Mouse (Mus musculus) intestine, embryonic 14.5 days (tissue): Measurements from ENCODE around the gene Anxa6. TPM values are rescaled to one million over a fixed set of nuclear protein-coding genes. Genes with fewer than 3 reads are reported as not detected.
A peak's percentile ranks its signal among the peaks of the same experiment; 100 is the strongest.

Experiments used
- ATAC-seq: fragments of 200-750 bp; cut with Nextera tagmentation; replicated peaks from 2 replicates; pipeline ENCODE4 v1.8.0; 2017; ENCODE audit warnings: low read depth, moderate number of reproducible peaks, moderate TSS enrichment, moderate library complexity; ENCODE audit not compliant: low FRiP score, low TSS enrichment
- DNase-seq: peaks from one replicate; pipeline ENCODE4 v3.0.0-alpha.2; 2018; ENCODE audit warnings: low spot score
- H3K27ac ChIP-seq: fragments of 300-500 bp; sonication (generic); 2 replicates; pipeline ENCODE4 v1.5.1; 2014; ENCODE audit warnings: low read depth, mild to moderate bottlenecking, control low read depth
- H3K27me3 ChIP-seq: fragments of 300-500 bp; sonication (generic); replicated peaks from 2 replicates; pipeline ENCODE4 v1.6.1; 2014; ENCODE audit warnings: low read length, control low read depth; ENCODE audit not compliant: control insufficient read depth, insufficient read depth
- H3K36me3 ChIP-seq: fragments of 300-500 bp; sonication (generic); 2 replicates; pipeline ENCODE4 v1.6.1; 2014; ENCODE audit warnings: low read length, control low read depth; ENCODE audit not compliant: control insufficient read depth, insufficient read depth
- H3K4me1 ChIP-seq: fragments of 300-500 bp; sonication (generic); replicated peaks from 2 replicates; pipeline ENCODE4 v1.6.1; 2014; ENCODE audit warnings: low read length, control low read depth, mixed read lengths; ENCODE audit not compliant: control insufficient read depth, insufficient read depth
- H3K4me2 ChIP-seq: fragments of 300-500 bp; sonication (generic); 2 replicates; pipeline ENCODE4 v1.6.1; 2014; ENCODE audit warnings: low read length
- H3K4me3 ChIP-seq: fragments of 300-500 bp; sonication (generic); 2 replicates; pipeline ENCODE4 v1.5.1; 2014; ENCODE audit warnings: low read depth, low read length, control low read depth, mixed read lengths
- H3K9ac ChIP-seq: fragments of 300-500 bp; sonication (generic); 2 replicates; pipeline ENCODE4 v1.6.1; 2014; ENCODE audit warnings: mild to moderate bottlenecking, low read length
- H3K9me3 ChIP-seq: fragments of 300-500 bp; sonication (generic); 2 replicates; pipeline ENCODE4 v1.6.1; 2016; ENCODE audit warnings: low read length, control low read depth; ENCODE audit not compliant: control insufficient read depth
- WGBS: fragments of 180-500 bp; shearing (Covaris S2); extraction: QIAGEN DNeasy Blood & Tissue Kit; methylation state at CpG from one replicate; pipeline ENCODE4 v1.1.7; 2014; 5-methylcytosine and 5-hydroxymethylcytosine counted together
- polyA plus RNA-seq: library from polyadenylated mRNA; unstranded; fragments of >200 nt; fragmentation: Nextera tagmentation; extraction: Ambion mirVana; gene quantifications from 2 replicates; pipeline ENCODE4 v1.2.1, GENCODE M21; 2014

The Anxa6 gene
- 327 and 365 TPM in 2 replicates for polyA plus RNA-seq

DNA sequence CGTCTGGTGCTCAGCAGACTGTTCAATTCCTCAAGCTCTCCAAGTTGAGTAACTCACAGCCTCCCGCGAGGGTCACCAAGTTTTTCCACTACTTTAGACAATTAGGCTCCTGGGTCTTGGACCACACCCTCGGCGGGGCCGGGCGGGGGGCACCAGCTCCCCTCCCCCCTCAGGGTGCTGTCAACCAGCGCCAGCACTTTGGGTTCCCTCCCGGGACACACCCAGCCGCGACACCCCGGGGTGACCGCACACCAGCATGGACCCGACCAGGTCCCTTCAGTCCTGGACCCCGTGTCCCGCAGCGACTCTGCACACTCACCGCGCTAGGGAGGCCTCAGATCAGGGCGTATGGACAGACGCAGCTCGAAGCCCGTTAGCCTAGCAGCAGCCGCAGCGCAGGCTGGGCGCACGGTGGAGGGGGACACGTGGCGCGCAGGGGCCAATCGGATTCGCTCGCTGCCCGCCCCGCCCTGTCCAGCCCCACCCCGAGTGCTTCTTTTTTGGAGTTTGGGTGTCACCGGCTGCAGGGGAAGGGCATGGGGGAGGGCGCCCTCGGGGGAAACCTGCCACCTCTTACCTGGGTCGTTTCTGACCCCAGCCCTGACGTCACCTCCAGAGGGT lies at the start of gene Anxa6:
Gene Anxa6 (minus strand): TSS at position 406 of the 621 bp plus-strand sequence.
- Histone ChIP-seq H3K4me1 (peaks cover 41% of the 10 kb centered on the region), H3K27ac (peak within 1 kb of the TSS; percentile 90), H3K27me3 (no peaks in the 10 kb centered on the region), H3K4me3 (peak within 1 kb of the TSS; percentile 89), H3K9ac (peak within 1 kb of the TSS; percentile 70), H3K36me3 (no peaks in the 10 kb centered on the region; the same call in 1 of the 2 replicates), H3K4me2 (peak within 1 kb of the TSS; percentile 66), H3K9me3 (no peaks in the 10 kb centered on the region)
- DNase-seq (peak; percentile 83), ATAC-seq (peak; percentile 94)
- WGBS: under 1% methylated on average over 41 of the region's 41 CpGs

DNA sequence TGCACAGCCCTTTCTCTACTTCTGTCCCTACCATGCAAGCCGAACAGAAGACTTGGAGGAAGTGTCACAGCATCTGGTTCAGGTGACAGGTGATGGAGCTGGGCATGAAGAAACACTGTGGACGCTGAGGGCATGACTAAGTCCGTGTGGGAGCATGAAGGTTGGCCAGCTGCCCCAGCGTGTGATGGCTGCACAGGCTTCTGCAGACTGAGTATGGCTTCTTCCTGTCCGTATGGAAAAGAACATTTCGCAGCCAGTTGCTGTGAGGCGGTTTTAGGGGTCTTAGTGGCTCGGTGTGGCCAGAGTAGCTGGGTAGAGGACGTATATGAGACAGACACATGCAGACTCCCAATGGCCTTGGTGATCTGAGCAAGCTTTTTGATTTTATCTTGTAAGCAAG lies 48.0 kb upstream of the Anxa6 start:
- H3K4me3 ChIP-seq: no peak overlapping the region
- H3K36me3 ChIP-seq: no peaks in the 10 kb centered on the region
- ATAC-seq (no peak), DNase-seq (no peak)
- no peak overlapping the region for H3K4me2 ChIP-seq
- 90% methylated on average over 9 of the region's 9 CpGs for WGBS
- H3K27me3 ChIP-seq: 0 out of 2 replicates have a peak, but pooled peaks cover 3% of the 10 kb centered on the region
- H3K9me3 ChIP-seq: no peaks in the 10 kb centered on the region
- no peak overlapping the region for H3K27ac ChIP-seq
- H3K4me1 ChIP-seq: peaks cover 4% of the 10 kb centered on the region; the same call in 1 of the 2 replicates
- H3K9ac ChIP-seq: no peak overlapping the region

DNA sequence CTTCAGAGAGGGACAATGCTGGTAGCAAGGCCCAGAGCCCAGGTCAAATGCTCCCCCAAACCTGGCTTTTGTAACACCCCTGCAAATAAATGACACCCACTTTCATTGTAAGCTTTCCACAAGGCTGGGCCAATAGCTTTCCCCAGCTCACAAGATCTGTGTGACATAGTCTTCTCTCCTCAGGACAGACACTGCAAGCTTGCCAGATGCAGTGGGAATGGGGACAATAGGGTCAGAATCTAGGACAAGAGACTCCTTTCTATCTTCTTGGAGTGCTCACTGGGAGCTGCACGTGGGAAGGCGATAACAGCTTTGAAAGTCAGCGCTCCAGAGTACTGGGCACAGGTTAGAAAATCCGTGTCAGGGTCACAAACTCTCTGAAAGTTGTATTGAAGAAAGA lies 45.9 kb upstream of the Anxa6 start:
- no peak for DNase-seq
- H3K27me3 ChIP-seq: 0 out of 2 replicates have a peak, but pooled peaks cover 3% of the 10 kb centered on the region
- 86% methylated on average over 4 of the region's 4 CpGs for WGBS
- H3K4me2 ChIP-seq: no peak overlapping the region
- H3K36me3 ChIP-seq: no peaks in the 10 kb centered on the region
- H3K9ac ChIP-seq: no peak overlapping the region
- no peak for ATAC-seq
- no peak overlapping the region for H3K27ac ChIP-seq
- no peak overlapping the region for H3K4me3 ChIP-seq
- peaks cover 4% of the 10 kb centered on the region; the same call in 1 of the 2 replicates for H3K4me1 ChIP-seq
- no peaks in the 10 kb centered on the region for H3K9me3 ChIP-seq

DNA sequence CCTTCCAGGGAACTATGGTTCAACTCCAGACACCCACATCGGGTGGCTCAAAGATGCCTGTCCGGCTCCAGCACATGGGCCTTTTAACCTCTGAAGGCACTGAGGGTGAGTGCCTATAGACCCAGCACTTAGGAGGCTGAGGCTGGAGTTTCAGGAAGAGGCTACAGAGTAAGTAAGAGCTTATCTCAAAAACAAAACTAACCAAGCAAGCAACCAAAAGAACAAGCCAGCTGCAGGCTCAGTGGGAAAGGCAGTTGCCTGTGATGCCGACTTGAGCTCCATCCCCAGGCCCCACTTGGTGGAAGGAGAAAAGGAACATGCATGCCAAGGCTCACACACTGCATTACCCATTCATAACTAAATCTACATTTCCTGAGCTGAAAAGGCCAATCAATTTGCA lies 45.3 kb upstream of the Anxa6 start:
- Histone ChIP-seq H3K27ac (no peak overlapping the region), H3K9ac (no peak overlapping the region), H3K36me3 (no peaks in the 10 kb centered on the region), H3K4me2 (peak overlapping the region; percentile 71), H3K4me1 (peaks cover 4% of the 10 kb centered on the region; the same call in 1 of the 2 replicates), H3K9me3 (no peaks in the 10 kb centered on the region), H3K27me3 (0 out of 2 replicates have a peak, but pooled peaks cover 3% of the 10 kb centered on the region), H3K4me3 (no peak overlapping the region)
- WGBS: 69% methylated on average over 3 of the region's 3 CpGs
- DNase-seq: no peak
- ATAC-seq: no peak

DNA sequence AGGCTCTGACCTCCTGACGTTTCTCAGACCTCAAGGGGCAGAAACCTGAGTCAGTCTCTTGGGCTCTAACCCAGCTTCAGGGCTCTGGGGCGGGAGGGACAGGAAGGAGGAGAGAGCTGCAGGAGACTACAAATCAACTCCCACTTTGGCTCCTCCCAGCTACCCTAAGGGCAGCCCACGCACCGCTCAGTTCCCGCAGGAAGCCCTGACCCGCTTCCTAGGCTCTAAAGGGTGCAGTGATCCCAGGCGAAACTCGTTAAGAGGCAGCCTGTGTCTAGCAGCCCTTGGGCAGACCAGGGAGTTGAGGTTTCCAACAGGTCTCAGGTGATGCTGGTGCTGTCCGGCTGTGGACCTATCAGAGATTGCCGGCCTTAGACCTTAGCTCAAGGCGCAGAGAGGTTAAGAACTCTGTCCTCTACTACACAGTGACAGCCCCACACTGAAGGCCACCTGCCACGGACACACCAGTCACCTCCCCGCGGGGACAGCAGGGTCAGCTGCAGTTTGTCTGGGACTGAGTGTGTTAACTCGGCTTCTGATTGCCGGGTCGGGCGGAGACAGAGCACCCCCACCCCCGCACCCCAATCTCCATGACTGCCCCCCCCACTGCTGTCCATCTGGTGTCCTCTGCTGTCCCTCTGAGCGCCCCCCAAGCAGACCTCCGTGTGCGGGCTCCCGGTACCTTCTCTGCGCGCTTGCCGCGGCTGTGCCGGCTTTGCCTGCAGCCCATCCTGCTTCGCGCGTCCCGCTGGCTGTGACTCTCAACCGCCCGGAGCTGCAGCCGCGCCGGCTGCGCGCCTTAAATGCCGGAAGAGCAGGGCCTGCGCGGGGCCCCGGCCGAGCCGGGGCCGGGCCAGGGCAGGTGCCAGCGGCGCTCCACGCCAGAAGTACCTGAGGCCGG lies 44.3 kb upstream of the Anxa6 start, which contains the start of gene Ccdc69:
Gene Ccdc69 (minus strand): TSS at position 801 of the 901 bp plus-strand sequence.
- no peaks in the 10 kb centered on the region for H3K9me3 ChIP-seq
- H3K27me3 ChIP-seq: 0 out of 2 replicates have a peak, but pooled peaks cover 3% of the 10 kb centered on the region
- H3K27ac ChIP-seq: no peak within 1 kb of the TSS
- peak within 1 kb of the TSS; percentile 71 for H3K4me2 ChIP-seq
- WGBS: under 1% methylated on average over 47 of the region's 50 CpGs
- H3K9ac ChIP-seq: peak within 1 kb of the TSS; percentile 37
- H3K4me1 ChIP-seq: peaks cover 4% of the 10 kb centered on the region; the same call in 1 of the 2 replicates
- DNase-seq: peak; percentile 81
- peak; percentile 56; the same call in 1 of the 2 replicates for ATAC-seq
- H3K36me3 ChIP-seq: no peaks in the 10 kb centered on the region
- peak within 1 kb of the TSS; percentile 40 for H3K4me3 ChIP-seq

DNA sequence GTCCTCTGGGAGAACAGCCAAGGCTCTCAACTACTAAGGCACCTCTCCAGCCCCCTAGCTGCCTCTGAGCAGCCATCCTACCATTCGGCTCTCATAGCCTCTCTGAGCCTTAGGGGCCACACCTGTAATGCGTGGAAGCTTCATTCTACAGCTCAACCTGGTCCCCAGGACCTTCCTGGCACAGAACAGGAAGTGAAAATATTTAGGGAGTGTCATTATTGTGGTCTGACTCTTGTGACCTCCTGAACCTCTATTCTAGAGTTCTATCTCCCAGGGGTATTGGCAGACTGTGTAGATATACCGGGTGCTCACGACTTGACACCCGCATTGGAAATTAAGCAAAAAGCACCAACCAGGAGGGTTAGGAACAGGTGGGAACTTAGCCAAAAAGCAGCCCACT lies 43.0 kb upstream of the Anxa6 start:
- Histone ChIP-seq H3K27ac (no peak overlapping the region), H3K36me3 (no peaks in the 10 kb centered on the region), H3K4me2 (no peak overlapping the region), H3K4me3 (no peak overlapping the region), H3K9ac (no peak overlapping the region), H3K4me1 (peaks cover 4% of the 10 kb centered on the region; the same call in 1 of the 2 replicates), H3K27me3 (0 out of 2 replicates have a peak, but pooled peaks cover 3% of the 10 kb centered on the region), H3K9me3 (no peaks in the 10 kb centered on the region)
- 89% methylated on average over 5 of the region's 5 CpGs for WGBS
- DNase-seq (no peak), ATAC-seq (no peak)

DNA sequence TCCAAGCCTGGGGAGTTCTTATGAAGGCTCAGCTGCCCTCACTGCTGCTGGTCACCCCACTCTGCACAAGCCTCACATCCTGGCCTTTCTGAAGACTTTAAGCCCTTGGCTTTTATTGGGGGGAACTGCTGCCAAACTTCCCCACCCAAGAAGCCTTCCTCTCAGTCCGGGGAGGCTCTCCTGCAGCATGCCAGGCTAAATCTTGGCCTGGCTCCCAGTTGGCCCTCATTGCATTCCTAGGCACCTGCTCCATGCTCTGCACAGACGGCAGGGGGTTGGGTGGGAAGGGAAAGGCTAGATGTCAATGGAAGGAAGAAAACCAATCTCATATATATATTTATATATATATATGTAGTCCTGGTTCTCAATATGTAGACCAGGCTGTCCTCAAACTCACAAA lies 42.4 kb upstream of the Anxa6 start:
- ATAC-seq (no peak), DNase-seq (no peak)
- Histone ChIP-seq H3K27me3 (0 out of 2 replicates have a peak, but pooled peaks cover 3% of the 10 kb centered on the region), H3K27ac (no peak overlapping the region), H3K36me3 (no peaks in the 10 kb centered on the region), H3K9ac (no peak overlapping the region), H3K4me2 (no peak overlapping the region), H3K4me1 (peaks cover 4% of the 10 kb centered on the region; the same call in 1 of the 2 replicates), H3K9me3 (no peaks in the 10 kb centered on the region), H3K4me3 (no peak overlapping the region)
- WGBS: 64% methylated on average over 2 of the region's 2 CpGs

DNA sequence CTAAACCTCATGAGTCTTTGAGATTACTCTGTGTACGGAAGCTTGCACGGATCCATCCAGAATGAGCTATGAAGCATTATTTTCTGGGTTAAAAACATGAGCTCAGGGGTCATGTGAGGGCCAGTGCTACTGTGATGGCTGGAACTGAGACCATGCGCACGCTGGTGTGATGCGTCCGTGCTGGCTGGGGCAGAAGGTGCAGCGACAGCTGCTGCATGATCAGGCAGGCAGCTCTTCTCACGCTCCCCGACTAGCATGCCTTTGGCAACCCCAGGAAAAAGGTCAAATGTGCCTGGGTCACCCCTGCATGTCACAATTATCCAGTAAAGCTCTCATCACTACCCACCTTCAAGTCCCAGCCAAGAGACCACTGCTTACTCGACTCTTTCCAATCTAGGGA lies 39.9 kb upstream of the Anxa6 start:
- H3K27me3 ChIP-seq: no peaks in the 10 kb centered on the region
- no peak overlapping the region for H3K4me3 ChIP-seq
- H3K4me1 ChIP-seq: peaks cover under 1% of the 10 kb centered on the region; the same call in 1 of the 2 replicates
- H3K36me3 ChIP-seq: no peaks in the 10 kb centered on the region
- H3K9me3 ChIP-seq: no peaks in the 10 kb centered on the region
- ATAC-seq (no peak), DNase-seq (no peak)
- no peak overlapping the region for H3K4me2 ChIP-seq
- WGBS: 64% methylated on average over 10 of the region's 10 CpGs
- no peak overlapping the region for H3K9ac ChIP-seq
- H3K27ac ChIP-seq: no peak overlapping the region
